Mouse (Mus musculus) cerebellum, adult 2 months (tissue): ENCODE results near the gene Nrip3.

Source experiments
- CTCF ChIP-seq: fragments of 200-500 bp; IDR thresholded peaks from 2 replicates; pipeline ENCODE4 v1.5.1; 2011; ENCODE audit warnings: low read depth, mild to moderate bottlenecking, control low read depth, low read length, moderate library complexity, borderline replicate concordance; ENCODE audit not compliant: insufficient read depth
- POLR2A ChIP-seq: fragments of 200-500 bp; IDR thresholded peaks from 2 replicates; pipeline ENCODE4 v1.6.1; 2011; ENCODE audit warnings: low read length, control low read depth, borderline replicate concordance; ENCODE audit not compliant: insufficient read depth

GRCm38 (mm10) chr7:109781470-109782203, at the start of gene Nrip3:
- no peak for TF ChIP-seq CTCF
- peak; percentile 30; the same call in 1 of the 2 replicates for TF ChIP-seq POLR2A
